Mouse (Mus musculus): ENCODE results near the gene Lrrc75a.

GRCm38 (mm10) chr11:62636105-62636839 lies 12.1 kb downstream of the Lrrc75a start:
- TF ChIP-seq CTCF (IDR thresholded peaks at IDR 0.05; ENCODE audit: insufficient read depth, low read length) (no peak), POLR2A (IDR thresholded peaks at IDR 0.05; ENCODE audit: borderline replicate concordance, extremely low read depth, low read depth, low read length) (no peak)
